ENCODE assay signal across 14 mouse cellular contexts in genomic region chr1:66820241-66820640, GRCm38 (mm10). TPM values are rescaled to one million over a fixed set of nuclear protein-coding genes. Genes with fewer than 3 reads are reported as not detected.
DNase-seq lines count a peak whose midpoint lies in the region; ATAC-seq and TF ChIP-seq lines count a peak whose summit lies in the region.
"Had no signal": no experiment of that assay in that cellular context is flagged by ENCODE, and none has a peak within 500 bp of the region (broad histone marks: within the 10 kb centered on the region; RNA-seq: fewer than 3 reads in every experiment).

No protein-coding gene starts in this region.

- no peaks in the 10 kb centered on the region for H3K36me3 ChIP-seq in forebrain, embryonic 12.5 days (replicated peaks)
- no peaks in the 10 kb centered on the region for H3K36me3 ChIP-seq in forebrain, embryonic 15.5 days
- no peaks in the 10 kb centered on the region for H3K36me3 ChIP-seq in lung, embryonic 16.5 days (ENCODE audit: control insufficient read depth, insufficient read depth, low read length)
- H3K36me3 ChIP-seq in midbrain, postnatal 0 days (ENCODE audit: insufficient read depth, low read length): no peaks in the 10 kb centered on the region

- no peak for TF ChIP-seq CTCF in lung, adult 2 months (IDR thresholded peaks at IDR 0.05; ENCODE audit: insufficient read depth, low read length)
- TF ChIP-seq CTCF in midbrain, postnatal 0 days (IDR thresholded peaks at IDR 0.05): no peak

- H3K27ac ChIP-seq in forebrain, embryonic 12.5 days: no peak overlapping the region
- no peak overlapping the region for H3K27ac ChIP-seq in forebrain, embryonic 15.5 days (replicated peaks)
- no peak overlapping the region for H3K27ac ChIP-seq in lung, embryonic 16.5 days (ENCODE audit: low read length)
- no peak overlapping the region for H3K27ac ChIP-seq in midbrain, postnatal 0 days (ENCODE audit: low read depth, low read length)
- H3K27ac ChIP-seq: layer of hippocampus, adult 2 months had no signal

- WGBS in forebrain, embryonic 12.5 days: 23% methylated on average over 7 of the region's 7 CpGs
- WGBS in forebrain, embryonic 15.5 days: 20% methylated on average over 7 of the region's 7 CpGs
- WGBS in lung, adult 2 months: 33% methylated on average over 7 of the region's 7 CpGs
- WGBS in lung, embryonic 16.5 days: 7% methylated on average over 7 of the region's 7 CpGs
- 17% methylated on average over 7 of the region's 7 CpGs for whole genome bisulfite sequencing in midbrain, postnatal 0 days

- TF ChIP-seq POLR2A in lung, adult 2 months (IDR thresholded peaks at IDR 0.05; ENCODE audit: borderline replicate concordance, extremely low read depth, low read depth, low read length): no peak

- H3K4me2 ChIP-seq in forebrain, embryonic 12.5 days: peak overlapping the region; percentile 15; the same call in 1 of the 2 replicates
- H3K4me2 ChIP-seq in forebrain, embryonic 15.5 days (replicated peaks): no peak overlapping the region
- H3K4me2 ChIP-seq in lung, embryonic 16.5 days (ENCODE audit: low read depth, low read length): 0 out of 2 replicates have a peak overlapping the region, but pooled peaks have one; percentile 1
- peak overlapping the region; percentile 23; the same call in 1 of the 2 replicates for H3K4me2 ChIP-seq in midbrain, postnatal 0 days (ENCODE audit: low read depth, low read length, poor library complexity, severe bottlenecking)

- H3K4me1 ChIP-seq in forebrain, embryonic 12.5 days: peaks cover 14% of the 10 kb centered on the region
- H3K4me1 ChIP-seq in forebrain, embryonic 15.5 days: peaks cover 14% of the 10 kb centered on the region
- H3K4me1 ChIP-seq in lung, adult 2 months (ENCODE audit: control insufficient read depth, insufficient read depth, low read length): peaks cover 6% of the 10 kb centered on the region
- peaks cover 5% of the 10 kb centered on the region for H3K4me1 ChIP-seq in lung, embryonic 16.5 days (replicated peaks; ENCODE audit: control insufficient read depth, insufficient read depth, low read length)
- H3K4me1 ChIP-seq in midbrain, postnatal 0 days (ENCODE audit: insufficient read depth, low read length): peaks cover 5% of the 10 kb centered on the region; the same call in 1 of the 2 replicates

- peak; percentile 13 to 47 for DNase-seq in lung, adult 18-20 months
- DNase-seq in lung, adult 2 months: no peak
- DNase-seq in midbrain, postnatal 0 days (ENCODE audit: low spot score): peak; percentile 14
- no peak for DNase-seq in spleen, postnatal 4 days (ENCODE audit: low spot score in 2 of 2)
- no peak for DNase-seq in frontal cortex, postnatal 14 days (ENCODE audit: low spot score in 2 of 2)
- DNase-seq: cerebellum, adult 9-11 months; gastrocnemius, postnatal 36 days; left cerebral cortex, postnatal 4 days; right cerebral cortex, adult 18-20 months; thymus, postnatal 14 days had no signal

- H3K9me3 ChIP-seq in forebrain, embryonic 12.5 days: no peaks in the 10 kb centered on the region
- H3K9me3 ChIP-seq in forebrain, embryonic 15.5 days: no peaks in the 10 kb centered on the region
- no peaks in the 10 kb centered on the region for H3K9me3 ChIP-seq in lung, embryonic 16.5 days (ENCODE audit: control insufficient read depth, low read length)
- no peaks in the 10 kb centered on the region for H3K9me3 ChIP-seq in midbrain, postnatal 0 days (ENCODE audit: low read length)

- peaks cover 7% of the 10 kb centered on the region; the same call in 1 of the 2 replicates for H3K27me3 ChIP-seq in forebrain, embryonic 12.5 days
- no peaks in the 10 kb centered on the region for H3K27me3 ChIP-seq in forebrain, embryonic 15.5 days
- H3K27me3 ChIP-seq in lung, embryonic 16.5 days (ENCODE audit: control insufficient read depth, insufficient read depth, low read depth, low read length): no peaks in the 10 kb centered on the region
- H3K27me3 ChIP-seq in midbrain, postnatal 0 days (ENCODE audit: insufficient read depth, low read length): no peaks in the 10 kb centered on the region

- no peak overlapping the region for H3K9ac ChIP-seq in forebrain, embryonic 12.5 days
- H3K9ac ChIP-seq in forebrain, embryonic 15.5 days (replicated peaks): no peak overlapping the region
- peak overlapping the region; percentile 0; the same call in 1 of the 2 replicates for H3K9ac ChIP-seq in lung, embryonic 16.5 days (ENCODE audit: low read length)
- H3K9ac ChIP-seq in midbrain, postnatal 0 days (replicated peaks; ENCODE audit: low read length, poor library complexity, severe bottlenecking): no peak overlapping the region

- H3K4me3 ChIP-seq in forebrain, embryonic 12.5 days (replicated peaks): no peak overlapping the region
- no peak overlapping the region for H3K4me3 ChIP-seq in forebrain, embryonic 15.5 days
- no peak overlapping the region for H3K4me3 ChIP-seq in lung, adult 2 months (replicated peaks; ENCODE audit: extremely low read depth, low read depth, low read length)
- H3K4me3 ChIP-seq in lung, embryonic 16.5 days (ENCODE audit: low read length): no peak overlapping the region
- H3K4me3 ChIP-seq in midbrain, postnatal 0 days (ENCODE audit: low read depth, low read length): no peak overlapping the region
- H3K4me3 ChIP-seq: layer of hippocampus, adult 2 months had no signal

- no peak for ATAC-seq in forebrain, embryonic 12.5 days (ENCODE audit: low FRiP score)
- no peak for ATAC-seq in forebrain, embryonic 15.5 days (replicated peaks)
- ATAC-seq in lung, embryonic 16.5 days (ENCODE audit: low read depth): no peak
- ATAC-seq in midbrain, postnatal 0 days (ENCODE audit: low FRiP score): no peak

RNA-seq across cellular contexts. Expression of gene Kansl1l, which starts 2.9 kb away (rescaled TPM):
- 15.6 and 17.2 TPM in 2 replicates for polyA plus RNA-seq in forebrain, embryonic 12.5 days (2016; fragmentation: Nextera tagmentation; extraction: Ambion mirVana)
- polyA plus RNA-seq in forebrain, embryonic 15.5 days (2015; fragmentation: Nextera tagmentation; extraction: Ambion mirVana): 15.3 and 17.9 TPM in 2 replicates
- polyA plus RNA-seq in lung, adult 2 months (2012; rRNA removed): 2.8 and 3.6 TPM in 2 replicates
- 23.4 and 24.4 TPM in 2 replicates for polyA plus RNA-seq in lung, embryonic 16.5 days (2015; fragmentation: Nextera tagmentation; extraction: Ambion mirVana)
- 20.8 and 20.9 TPM in 2 replicates for total RNA-seq in midbrain, postnatal 0 days (2014; rRNA removed)
- 7.2 and 9.7 TPM in 2 replicates for polyA plus RNA-seq in midbrain, postnatal 0 days (2015; fragmentation: Nextera tagmentation; extraction: Ambion mirVana)

RNA-seq across cellular contexts. Expression of gene Acadl, which starts 42.8 kb away (rescaled TPM):
- 42.5 and 44.7 TPM in 2 replicates for polyA plus RNA-seq in forebrain, embryonic 12.5 days (2016; fragmentation: Nextera tagmentation; extraction: Ambion mirVana)
- 31.2 and 34.2 TPM in 2 replicates for polyA plus RNA-seq in forebrain, embryonic 15.5 days (2015; fragmentation: Nextera tagmentation; extraction: Ambion mirVana)
- polyA plus RNA-seq in lung, adult 2 months (2012; rRNA removed): 18.8 and 34.1 TPM in 2 replicates
- polyA plus RNA-seq in lung, embryonic 16.5 days (2015; fragmentation: Nextera tagmentation; extraction: Ambion mirVana): 192 and 197 TPM in 2 replicates
- total RNA-seq in midbrain, postnatal 0 days (2014; rRNA removed): 5.4 and 5.8 TPM in 2 replicates
- polyA plus RNA-seq in midbrain, postnatal 0 days (2015; fragmentation: Nextera tagmentation; extraction: Ambion mirVana): 55.4 and 59.5 TPM in 2 replicates

Comparison
In these comparisons a context has a peak if more than half of its experiments do, and no peak if none do; other contexts are left out.
1. DNase-seq: peak in lung, adult 18-20 months (2 of 2) and midbrain, postnatal 0 days (single experiment); none in lung, adult 2 months (single experiment), spleen, postnatal 4 days (0 of 2) and frontal cortex, postnatal 14 days (0 of 2).